Mouse (Mus musculus) lung, embryonic 14.5 days (tissue): Measurements from ENCODE around the gene Olfr643. TPM values are rescaled to one million over a fixed set of nuclear protein-coding genes. Genes with fewer than 3 reads are reported as not detected.

Experiments
- ATAC-seq: fragments of 200-750 bp; cut with Nextera tagmentation; 2 replicates; pipeline ENCODE4 v1.8.0; 2017; ENCODE audit warnings: mild to moderate bottlenecking, moderate TSS enrichment, moderate library complexity; ENCODE audit not compliant: insufficient read depth
- DNase-seq: peaks from one replicate; pipeline ENCODE4 v3.0.0-alpha.2; 2015
- H3K27ac ChIP-seq: fragments of 300-500 bp; sonication (generic); 2 replicates; pipeline ENCODE4 v1.5.1; 2014; ENCODE audit warnings: low read depth, mild to moderate bottlenecking, moderate library complexity
- H3K27me3 ChIP-seq: fragments of 300-500 bp; sonication (generic); 2 replicates; pipeline ENCODE4 v1.6.1; 2014; ENCODE audit warnings: low read length, control low read depth; ENCODE audit not compliant: insufficient read depth
- H3K36me3 ChIP-seq: fragments of 300-500 bp; sonication (generic); 2 replicates; pipeline ENCODE4 v1.6.1; 2014; ENCODE audit warnings: control low read depth; ENCODE audit not compliant: insufficient read depth
- H3K4me1 ChIP-seq: fragments of 300-500 bp; sonication (generic); 2 replicates; pipeline ENCODE4 v1.6.1; 2014; ENCODE audit warnings: antibody characterized with exemption, control low read depth; ENCODE audit not compliant: insufficient read depth
- H3K4me2 ChIP-seq: fragments of 300-500 bp; sonication (generic); 2 replicates; pipeline ENCODE4 v1.6.1; 2014; ENCODE audit warnings: mild to moderate bottlenecking
- H3K4me3 ChIP-seq: fragments of 300-500 bp; sonication (generic); 2 replicates; pipeline ENCODE4 v1.5.1; 2014; ENCODE audit warnings: low read depth, low read length
- H3K9ac ChIP-seq: fragments of 300-500 bp; sonication (generic); 2 replicates; pipeline ENCODE4 v1.6.1; 2014
- H3K9me3 ChIP-seq: fragments of 300-500 bp; sonication (generic); 2 replicates; pipeline ENCODE4 v1.6.1; 2016; ENCODE audit warnings: low read depth, low read length, control low read depth
- CTCF ChIP-seq: IDR thresholded peaks from 2 replicates; pipeline ENCODE4 v1.5.1; 2016; ENCODE audit warnings: antibody characterized with exemption, low read depth
- WGBS: fragments of 180-500 bp; shearing (Covaris S2); extraction: QIAGEN DNeasy Blood & Tissue Kit; methylation state at CpG from one replicate; pipeline ENCODE4 v1.1.7; 2014; 5-methylcytosine and 5-hydroxymethylcytosine counted together
- polyA plus RNA-seq: library from polyadenylated mRNA; unstranded; fragments of >200 nt; fragmentation: Nextera tagmentation; extraction: Ambion mirVana; gene quantifications from 2 replicates; pipeline ENCODE4 v1.2.1, GENCODE M21; 2014

Olfr643 gene
- polyA plus RNA-seq, 1 experiment from 2014 or later = not detected

- H3K9me3 ChIP-seq = no peaks in the 10 kb centered on the region
- WGBS = 83% methylated on average over 2 of the region's 2 CpGs
Measured at GRCm38 (mm10) chr7:104150456-104150855, 13.3 kb upstream of the Olfr643 start, which contains the start of gene Ubqlnl. Ubqlnl (minus strand) TSS chr7:104150556.

DNA sequence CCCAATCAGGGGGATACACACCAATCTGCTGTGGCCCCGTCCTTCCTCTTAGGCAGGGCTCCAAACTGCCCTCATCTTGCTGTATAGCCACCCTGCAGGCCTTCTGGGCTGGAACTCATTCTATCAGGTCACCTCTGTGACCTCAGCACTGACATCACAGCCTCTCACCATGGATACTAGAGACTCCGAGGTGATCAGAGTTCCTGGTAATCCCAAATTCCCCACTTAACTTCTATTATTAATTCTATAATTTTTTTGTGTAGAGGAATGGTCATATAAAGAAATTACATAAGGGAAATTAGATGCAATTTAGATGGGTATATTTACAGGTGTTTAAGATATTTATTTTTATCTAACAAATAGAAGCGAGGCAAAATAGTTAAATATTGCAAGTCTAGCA, 6.0 kb upstream of the Olfr643 start, which contains the start of gene Ubqln3:
Ubqln3 (minus strand) TSS at position 101 of the 400 bp plus-strand sequence.
- no peak for DNase-seq
- H3K9me3 ChIP-seq = no peaks in the 10 kb centered on the region
- TF ChIP-seq CTCF = no peak
- H3K36me3 ChIP-seq = no peaks in the 10 kb centered on the region
- WGBS = 73% methylated on average over 3 of the region's 3 CpGs
- H3K4me1 ChIP-seq = no peaks in the 10 kb centered on the region
- H3K27ac ChIP-seq = no peak within 1 kb of the TSS
- H3K9ac ChIP-seq = no peak within 1 kb of the TSS
- no peaks in the 10 kb centered on the region for H3K27me3 ChIP-seq
- H3K4me3 ChIP-seq = no peak within 1 kb of the TSS
- H3K4me2 ChIP-seq = no peak within 1 kb of the TSS
- no peak for ATAC-seq

More at GRCm38 (mm10) chr7:104150456-104150855, 13.3 kb upstream of the Olfr643 start, which contains the start of gene Ubqlnl:
- no peak for TF ChIP-seq CTCF
- H3K9ac ChIP-seq = no peak within 1 kb of the TSS
- H3K36me3 ChIP-seq = no peaks in the 10 kb centered on the region
- H3K27me3 ChIP-seq = no peaks in the 10 kb centered on the region
- no peak within 1 kb of the TSS for H3K4me2 ChIP-seq
- H3K4me3 ChIP-seq = no peak within 1 kb of the TSS
- DNase-seq (no peak), ATAC-seq (no peak)
- no peaks in the 10 kb centered on the region for H3K4me1 ChIP-seq
- H3K27ac ChIP-seq = no peak within 1 kb of the TSS

GRCm38 (mm10) chr7:104129726-104130125, 7.5 kb downstream of the Olfr643 start, which contains the start of gene Ubqln5:
Ubqln5 (minus strand) TSS chr7:104129826.
- Histone ChIP-seq H3K9ac (no peak within 1 kb of the TSS), H3K4me1 (no peaks in the 10 kb centered on the region), H3K27ac (no peak within 1 kb of the TSS), H3K27me3 (no peaks in the 10 kb centered on the region), H3K36me3 (no peaks in the 10 kb centered on the region), H3K9me3 (no peaks in the 10 kb centered on the region), H3K4me2 (no peak within 1 kb of the TSS), H3K4me3 (no peak within 1 kb of the TSS)
- no peak for TF ChIP-seq CTCF
- ATAC-seq = no peak
- 90% methylated on average over 5 of the region's 5 CpGs for WGBS
- no peak for DNase-seq

- TF ChIP-seq CTCF = no peak
- Histone ChIP-seq H3K9me3 (no peaks in the 10 kb centered on the region), H3K4me1 (no peaks in the 10 kb centered on the region), H3K9ac (no peak within 1 kb of the TSS), H3K4me2 (no peak within 1 kb of the TSS), H3K27ac (no peak within 1 kb of the TSS), H3K27me3 (no peaks in the 10 kb centered on the region), H3K36me3 (no peaks in the 10 kb centered on the region), H3K4me3 (no peak within 1 kb of the TSS)
- no peak for ATAC-seq
- no peak for DNase-seq
Measured at GRCm38 (mm10) chr7:104104757-104104972, 32.5 kb downstream of the Olfr643 start, which contains the start of gene Olfr646. Olfr646 (plus strand) TSS chr7:104104873.

- Histone ChIP-seq H3K9ac (no peak overlapping the region), H3K4me1 (no peaks in the 10 kb centered on the region), H3K4me2 (no peak overlapping the region), H3K27me3 (no peaks in the 10 kb centered on the region), H3K27ac (no peak overlapping the region), H3K36me3 (no peaks in the 10 kb centered on the region), H3K9me3 (no peaks in the 10 kb centered on the region), H3K4me3 (no peak overlapping the region)
- ATAC-seq (no peak), DNase-seq (no peak)
- no peak for TF ChIP-seq CTCF
- 67% methylated on average over 4 of the region's 4 CpGs for WGBS
Measured at GRCm38 (mm10) chr7:104103913-104104756, 33.1 kb downstream of the Olfr643 start.

DNA sequence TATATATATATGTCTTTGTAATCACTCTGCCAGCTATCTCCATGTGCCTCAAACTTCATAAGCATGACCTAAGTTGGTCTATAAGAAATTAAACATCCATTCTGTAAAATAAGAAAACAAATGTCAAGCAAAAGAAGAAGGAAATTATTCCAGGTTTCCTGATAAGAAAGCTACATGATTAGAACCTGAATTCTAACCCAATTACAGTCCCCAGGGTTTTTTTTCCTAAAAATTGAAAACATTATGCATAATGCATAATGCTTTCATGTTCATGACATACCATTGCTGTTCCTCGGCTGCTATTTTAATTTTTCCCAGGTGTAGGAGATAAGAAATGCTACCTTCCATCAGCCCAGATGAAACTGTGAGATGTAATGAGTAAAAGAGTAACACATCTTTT, 51.8 kb downstream of the Olfr643 start, which contains the start of gene Olfr645:
Olfr645 (minus strand) TSS at position 101 of the 400 bp plus-strand sequence.
- no peak within 1 kb of the TSS for H3K9ac ChIP-seq
- no peaks in the 10 kb centered on the region for H3K36me3 ChIP-seq
- H3K27ac ChIP-seq = no peak within 1 kb of the TSS
- 71% methylated on average over 1 of the region's 1 CpGs for WGBS
- H3K4me2 ChIP-seq = no peak within 1 kb of the TSS
- H3K27me3 ChIP-seq = no peaks in the 10 kb centered on the region
- no peak for DNase-seq
- no peaks in the 10 kb centered on the region for H3K4me1 ChIP-seq
- H3K9me3 ChIP-seq = no peaks in the 10 kb centered on the region
- ATAC-seq = no peak
- H3K4me3 ChIP-seq = no peak within 1 kb of the TSS
- TF ChIP-seq CTCF = no peak

GRCm38 (mm10) chr7:104071769-104072168, 65.4 kb downstream of the Olfr643 start, which contains the start of gene Olfr644:
Olfr644 (minus strand) TSS chr7:104071869.
- no peaks in the 10 kb centered on the region for H3K27me3 ChIP-seq
- TF ChIP-seq CTCF = no peak
- H3K9ac ChIP-seq = no peak within 1 kb of the TSS
- H3K9me3 ChIP-seq = no peaks in the 10 kb centered on the region
- no peaks in the 10 kb centered on the region for H3K36me3 ChIP-seq
- no peak for DNase-seq
- no peak within 1 kb of the TSS for H3K4me2 ChIP-seq
- WGBS = 57% methylated on average over 2 of the region's 2 CpGs
- no peak within 1 kb of the TSS for H3K4me3 ChIP-seq
- ATAC-seq = no peak
- H3K4me1 ChIP-seq = no peaks in the 10 kb centered on the region
- no peak within 1 kb of the TSS for H3K27ac ChIP-seq
